Mouse (Mus musculus) layer of hippocampus, postnatal 14 days (tissue): ENCODE results near the gene Smok3c. TPM values are rescaled to one million over a fixed set of nuclear protein-coding genes. Genes with fewer than 3 reads are reported as not detected.
"Not testable (repeated sequence)": the region's sequence is repeated elsewhere in the genome, so short reads cannot be mapped to it uniquely, and the experiment has no call there.

Experiments used
- DNase-seq, 2 experiments: peaks; one replicate each; pipeline ENCODE4 v3.0.0; 2021 to 2022; ENCODE audit warnings: low spot score in 2 of 2, mixed read lengths in 1 of 2
- total RNA-seq, 2 experiments: library from RNA; stranded (reverse); gene quantifications; 2 replicates each; pipeline ENCODE4 v1.2.3; 2021

The Smok3c gene
- total RNA-seq, 2 experiments from 2014 or later, result not detected

DNA sequence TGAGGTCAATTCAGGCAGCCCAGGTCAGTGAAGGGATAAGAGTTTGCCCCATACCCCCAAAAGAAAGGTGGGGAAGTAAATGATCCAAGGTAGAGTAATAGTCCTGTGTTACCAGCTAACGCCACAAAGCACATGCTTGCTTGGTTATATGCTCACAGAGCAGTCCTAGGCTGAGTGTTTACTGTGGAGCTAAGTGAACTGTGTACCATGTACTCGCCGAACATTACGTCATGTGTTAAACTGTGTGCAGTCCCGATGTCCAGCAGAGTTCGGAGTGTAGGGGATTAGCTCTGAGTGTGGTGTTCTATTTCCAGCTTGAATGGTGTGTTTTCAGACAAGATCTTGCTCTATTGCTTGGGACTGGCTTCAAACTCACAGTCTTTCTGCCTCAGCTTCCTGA is 41.5 kb downstream of the Smok3c start:
- DNase-seq, result no peak

DNA sequence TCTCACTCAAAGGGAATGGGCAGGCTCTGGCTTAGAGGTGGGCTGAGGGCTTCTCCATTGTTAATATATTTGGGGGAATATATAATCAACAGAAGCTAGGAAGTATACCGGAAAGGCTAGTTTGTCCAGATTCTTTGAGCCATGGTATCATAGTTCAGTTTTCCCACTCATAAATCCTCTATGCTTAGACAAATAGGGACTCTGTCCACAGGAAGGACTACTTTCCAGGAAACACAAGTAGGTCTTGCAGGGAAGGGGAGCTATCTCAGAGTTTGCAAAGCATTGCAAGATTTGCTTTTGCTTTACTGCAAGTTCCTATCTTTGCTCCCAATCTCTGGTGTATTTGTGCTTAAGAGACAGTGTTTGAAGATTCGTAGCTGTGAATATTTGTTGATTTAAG is 52.0 kb downstream of the Smok3c start:
- DNase-seq, result no peak

DNA sequence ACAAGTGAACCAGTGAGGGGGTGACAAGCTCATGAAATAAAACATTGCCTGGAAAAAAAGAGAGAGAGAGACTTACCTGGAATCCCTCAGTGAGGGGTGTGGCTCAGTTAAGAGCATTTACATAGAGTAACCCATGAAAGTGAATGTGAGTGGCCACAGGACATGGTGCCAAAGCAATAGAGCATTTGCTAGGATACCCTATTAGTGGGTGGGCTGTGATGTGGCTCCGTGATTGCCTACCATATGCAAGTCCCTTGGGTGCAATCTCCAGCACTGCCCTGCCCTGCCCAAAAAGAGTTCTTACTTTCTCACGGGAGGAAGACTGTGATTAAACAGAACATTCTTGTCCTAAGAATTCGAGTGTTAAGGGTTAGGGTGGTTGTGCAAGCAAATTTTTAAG is 54.1 kb downstream of the Smok3c start:
- DNase-seq, result no peak

DNA sequence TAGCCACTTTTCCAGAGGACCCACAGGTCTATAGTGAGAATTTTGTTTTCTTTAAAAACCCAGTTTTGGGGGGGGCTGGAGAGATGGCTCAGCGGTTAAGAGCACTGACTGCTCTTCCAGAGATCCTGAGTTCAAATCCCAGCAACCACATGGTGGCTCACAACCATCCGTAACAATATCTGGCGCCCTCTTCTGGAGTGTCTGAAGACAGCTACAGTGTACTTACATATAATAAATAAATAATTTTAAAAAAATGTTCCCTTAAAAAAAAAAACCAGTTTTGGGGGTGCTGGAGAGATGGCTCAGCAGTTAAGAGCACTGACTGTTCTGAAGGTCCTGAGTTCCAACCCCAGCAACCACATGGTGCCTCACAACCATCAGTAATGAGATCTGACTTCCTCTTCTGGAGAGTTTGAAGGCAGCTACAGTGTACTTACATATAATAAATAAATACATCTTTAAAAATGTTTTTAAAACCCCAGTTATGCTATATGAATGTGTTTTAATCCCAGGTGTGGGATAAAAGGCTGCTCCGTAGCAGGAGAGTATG is 56.9 kb downstream of the Smok3c start:
- DNase-seq, result not testable (repeated sequence)

Other genes starting within 250 kb of the Smok3c start
- under 1 TPM; 0.32 to 0.62 TPM for gene Pilra, start 216.9 kb upstream of the Smok3c start, total RNA-seq
- not detected for gene Pilrb1, start 195.1 kb upstream of the Smok3c start, total RNA-seq
- not detected for gene Pilrb2, start 181.4 kb upstream of the Smok3c start, total RNA-seq
- under 1 TPM in 1 of 2 experiments, not detected in 1; 0.29 TPM for gene Cyp3a13, start 131.6 kb upstream of the Smok3c start, total RNA-seq
- 10 to 100 TPM; 25.4 to 25.7 TPM for gene Gjc3, start 90.1 kb upstream of the Smok3c start, total RNA-seq
- gene Azgp1, start 71.7 kb upstream of the Smok3c start, total RNA-seq, result not detected
- not detected for gene Smok3a, start 31.9 kb upstream of the Smok3c start, total RNA-seq
- gene Smok3b, start 31.8 kb upstream of the Smok3c start, total RNA-seq, result not detected
- 10 to 100 TPM; 42.8 to 44.7 TPM for gene Zkscan1, start 31.9 kb downstream of the Smok3c start, total RNA-seq
- 10 to 100 TPM; 18.2 to 18.3 TPM for gene Zscan21, start 63.7 kb downstream of the Smok3c start, total RNA-seq
- gene Zfp113, start 102.5 kb downstream of the Smok3c start, total RNA-seq, result 10 to 100 TPM in 1 of 2 experiments, 1 to 10 TPM in 1; 9.5 to 13.3 TPM
- gene Cops6, start 107.9 kb downstream of the Smok3c start, total RNA-seq, result 100 to 1,000 TPM; 132 to 144 TPM
- gene Ap4m1, start 118.8 kb downstream of the Smok3c start, total RNA-seq, result 10 to 100 TPM; 23.7 to 26.6 TPM
- 10 to 100 TPM; 21.3 to 21.8 TPM for gene Mcm7, start 119.2 kb downstream of the Smok3c start, total RNA-seq
- 10 to 100 TPM; 33.8 to 36.0 TPM for gene Taf6, start 134.3 kb downstream of the Smok3c start, total RNA-seq
- 10 to 100 TPM; 13.0 to 15.9 TPM for gene Cnpy4, start 134.3 kb downstream of the Smok3c start, total RNA-seq
- gene Mblac1, start 141.1 kb downstream of the Smok3c start, total RNA-seq, result 10 to 100 TPM; 10.1 to 11.7 TPM
- gene Nxpe5, start 172.7 kb downstream of the Smok3c start, total RNA-seq, result under 1 TPM in 1 of 2 experiments, not detected in 1; 0.17 TPM
- 10 to 100 TPM; 64.5 to 66.6 TPM for gene Lamtor4, start 202.3 kb downstream of the Smok3c start, total RNA-seq
- gene BC037034, start 210.8 kb downstream of the Smok3c start, total RNA-seq, result 10 to 100 TPM; 72.5 to 79.9 TPM
- 1 to 10 TPM; 2.3 to 4.0 TPM for gene Gal3st4, start 219.6 kb downstream of the Smok3c start, total RNA-seq
- gene Gm43720, start 226.8 kb downstream of the Smok3c start, total RNA-seq, result under 1 TPM in 1 of 2 experiments, not detected in 1; 0.07 TPM
- 1 to 10 TPM; 6.7 to 8.2 TPM for gene Gpc2, start 226.8 kb downstream of the Smok3c start, total RNA-seq
- gene Stag3, start 227.0 kb downstream of the Smok3c start, total RNA-seq, result 1 to 10 TPM; 2.2 to 2.9 TPM